Mouse (Mus musculus) bone marrow macrophage, adult 2 months (primary cell): ENCODE measurements around the gene Fign.

Experiments used
- CTCF ChIP-seq: IDR thresholded peaks from 2 replicates; pipeline ENCODE4 v1.5.1; 2012; ENCODE audit warnings: low read depth, mild to moderate bottlenecking, low read length, moderate library complexity
- POLR2A ChIP-seq: IDR thresholded peaks from 2 replicates; pipeline ENCODE4 v1.6.1; 2012; ENCODE audit warnings: mild to moderate bottlenecking, low read depth, low read length, borderline replicate concordance

DNA sequence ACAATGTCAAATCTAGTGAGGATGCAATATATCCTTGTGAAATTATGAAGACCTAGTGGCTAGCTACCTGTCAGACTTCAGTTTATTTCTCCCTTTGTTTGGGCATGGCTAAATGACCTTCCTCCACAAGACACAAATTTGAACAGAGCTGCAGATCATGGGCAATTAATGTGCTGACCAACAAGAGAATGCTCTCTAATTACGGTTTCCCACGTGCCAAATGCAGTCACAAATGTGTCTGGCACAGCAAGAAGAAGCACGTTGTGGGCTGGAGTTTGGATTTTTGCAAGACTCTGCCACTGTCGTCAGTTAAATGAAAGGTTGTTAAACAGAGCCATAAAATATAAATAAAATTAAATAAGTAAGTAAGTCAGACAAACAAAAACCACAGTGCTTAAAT lies 25.7 kb downstream of the Fign start:
- TF ChIP-seq CTCF (no peak), POLR2A (no peak)
